Mouse (Mus musculus): ENCODE results near the gene Pir.

GRCm38 (mm10) chrX:164287077-164287476 lies 17.9 kb downstream of the Pir start:
- TF ChIP-seq POLR2A (IDR thresholded peaks at IDR 0.05; ENCODE audit: borderline replicate concordance, low read depth, low read length) (no peak), CTCF (IDR thresholded peaks at IDR 0.05; ENCODE audit: low read depth, low read length) (no peak)

All from bone marrow macrophage, adult 2 months (primary cell).